Mouse (Mus musculus): ENCODE results near the gene Cemip.
A peak's percentile ranks its signal among the peaks of the same experiment; 100 is the strongest.
"Not testable (repeated sequence)": the region's sequence is repeated elsewhere in the genome, so short reads cannot be mapped to it uniquely, and the experiment has no call there.

Cemip gene

GRCm38 (mm10) chr7:84086039-84086829 is at the start of gene Cemip:
Gene Cemip, minus strand, starts transcription at chr7:84086502.
- DNase-seq (ENCODE audit: low spot score) = peak; percentile 72

- DNase-seq (ENCODE audit: low spot score) = no peak
Measured at GRCm38 (mm10) chr7:84132704-84133103, 46.4 kb upstream of the Cemip start.

GRCm38 (mm10) chr7:84131736-84132135 is 45.4 kb upstream of the Cemip start:
- no peak for DNase-seq (ENCODE audit: low spot score)

- DNase-seq (ENCODE audit: low spot score) = no peak
Measured at GRCm38 (mm10) chr7:84128661-84129060, 42.4 kb upstream of the Cemip start.

GRCm38 (mm10) chr7:84125730-84126129 is 39.4 kb upstream of the Cemip start:
- DNase-seq (ENCODE audit: low spot score) = no peak

- DNase-seq (ENCODE audit: low spot score) = not testable (repeated sequence)
Measured at GRCm38 (mm10) chr7:84123651-84124050, 37.3 kb upstream of the Cemip start.

GRCm38 (mm10) chr7:84121778-84122177 is 35.5 kb upstream of the Cemip start:
- DNase-seq (ENCODE audit: low spot score) = no peak

GRCm38 (mm10) chr7:84120142-84120760 is 33.9 kb upstream of the Cemip start:
- no peak for DNase-seq (ENCODE audit: low spot score)

- no peak for DNase-seq (ENCODE audit: low spot score)
Measured at GRCm38 (mm10) chr7:84119216-84120105, 33.2 kb upstream of the Cemip start.

- no peak for DNase-seq (ENCODE audit: low spot score)
Measured at GRCm38 (mm10) chr7:84117543-84118122, 31.3 kb upstream of the Cemip start.

- DNase-seq (ENCODE audit: low spot score) = no peak
Measured at GRCm38 (mm10) chr7:84116621-84117542, 30.6 kb upstream of the Cemip start.

- no peak for DNase-seq (ENCODE audit: low spot score)
Measured at GRCm38 (mm10) chr7:84115385-84115784, 29.1 kb upstream of the Cemip start.

GRCm38 (mm10) chr7:84114775-84115174 is 28.5 kb upstream of the Cemip start:
- DNase-seq (ENCODE audit: low spot score) = no peak

GRCm38 (mm10) chr7:84113035-84113390 is 26.7 kb upstream of the Cemip start:
- DNase-seq (ENCODE audit: low spot score) = no peak

GRCm38 (mm10) chr7:84112351-84113034 is 26.2 kb upstream of the Cemip start:
- DNase-seq (ENCODE audit: low spot score) = no peak

- no peak for DNase-seq (ENCODE audit: low spot score)
Measured at GRCm38 (mm10) chr7:84111716-84112350, 25.5 kb upstream of the Cemip start.

GRCm38 (mm10) chr7:84106942-84107341 is 20.6 kb upstream of the Cemip start:
- DNase-seq (ENCODE audit: low spot score) = no peak

GRCm38 (mm10) chr7:84102589-84102988 is 16.3 kb upstream of the Cemip start:
- no peak for DNase-seq (ENCODE audit: low spot score)

- no peak for DNase-seq (ENCODE audit: low spot score)
Measured at GRCm38 (mm10) chr7:84100672-84101071, 14.4 kb upstream of the Cemip start.

GRCm38 (mm10) chr7:84098098-84098497 is 11.8 kb upstream of the Cemip start:
- DNase-seq (ENCODE audit: low spot score) = no peak

Data from ovary, postnatal 10 days (tissue).